Mouse (Mus musculus): ENCODE results near the gene Nrbp1.

- no peak for TF ChIP-seq CTCF (IDR thresholded peaks at IDR 0.05; ENCODE audit: low read depth)
- TF ChIP-seq EP300 (IDR thresholded peaks at IDR 0.05; ENCODE audit: low read depth) = no peak
These were observed 14.7 kb downstream of the Nrbp1 start for GRCm38 (mm10) chr5:31255381-31255780.
